Mouse (Mus musculus): ENCODE measurements around the gene B020031M17Rik.
A peak's percentile ranks its signal among the peaks of the same experiment; 100 is the strongest.
"Not testable (repeated sequence)": the region's sequence is repeated elsewhere in the genome, so short reads cannot be mapped to it uniquely, and the experiment has no call there.

B020031M17Rik gene

GRCm38 (mm10) chr13:119950706-119951105 is at the start of gene B020031M17Rik:
Gene B020031M17Rik, minus strand, starts transcription at chr13:119950806.
- not testable (repeated sequence) for DNase-seq

GRCm38 (mm10) chr13:119999215-119999614 is 48.6 kb upstream of the B020031M17Rik start:
- not testable (repeated sequence) for DNase-seq

GRCm38 (mm10) chr13:119998442-119999086 is 48.0 kb upstream of the B020031M17Rik start:
- not testable (repeated sequence) for DNase-seq

GRCm38 (mm10) chr13:119991917-119992496 is 41.4 kb upstream of the B020031M17Rik start:
- not testable (repeated sequence) for DNase-seq

- DNase-seq = not testable (repeated sequence)
These were observed 40.7 kb upstream of the B020031M17Rik start for GRCm38 (mm10) chr13:119991264-119991663.

- DNase-seq = not testable (repeated sequence)
These were observed 18.6 kb upstream of the B020031M17Rik start for GRCm38 (mm10) chr13:119969163-119969562.

- DNase-seq = not testable (repeated sequence)
These were observed 17.6 kb upstream of the B020031M17Rik start for GRCm38 (mm10) chr13:119968193-119968592.

- peak; percentile 44 to 53 for DNase-seq
These were observed 15.4 kb upstream of the B020031M17Rik start for GRCm38 (mm10) chr13:119965968-119966367.

- peak; percentile 1 to 2 for DNase-seq
These were observed 14.8 kb upstream of the B020031M17Rik start for GRCm38 (mm10) chr13:119965302-119965952.

- not testable (repeated sequence) for DNase-seq
These were observed 12.2 kb upstream of the B020031M17Rik start for GRCm38 (mm10) chr13:119962856-119963255.

GRCm38 (mm10) chr13:119955567-119955966 is 5.0 kb upstream of the B020031M17Rik start:
- not testable (repeated sequence) for DNase-seq

- DNase-seq = not testable (repeated sequence)
These were observed 4.5 kb upstream of the B020031M17Rik start for GRCm38 (mm10) chr13:119955089-119955488.

GRCm38 (mm10) chr13:119929172-119929571 is 21.4 kb downstream of the B020031M17Rik start, which contains the start of gene Gm21761:
Gene Gm21761, minus strand, starts transcription at chr13:119929272.
- not testable (repeated sequence) for DNase-seq

- DNase-seq = not testable (repeated sequence)
These were observed 25.8 kb downstream of the B020031M17Rik start for GRCm38 (mm10) chr13:119924597-119925340.

- not testable (repeated sequence) for DNase-seq
These were observed 33.5 kb downstream of the B020031M17Rik start for GRCm38 (mm10) chr13:119916966-119917722.

- not testable (repeated sequence) for DNase-seq
These were observed 34.2 kb downstream of the B020031M17Rik start for GRCm38 (mm10) chr13:119916449-119916848.
